Mouse (Mus musculus): ENCODE results near the gene Dok3. TPM values are rescaled to one million over a fixed set of nuclear protein-coding genes. Genes with fewer than 3 reads are reported as not detected.

Gene Dok3
- polyA plus RNA-seq, 1 experiment: not detected

DNA sequence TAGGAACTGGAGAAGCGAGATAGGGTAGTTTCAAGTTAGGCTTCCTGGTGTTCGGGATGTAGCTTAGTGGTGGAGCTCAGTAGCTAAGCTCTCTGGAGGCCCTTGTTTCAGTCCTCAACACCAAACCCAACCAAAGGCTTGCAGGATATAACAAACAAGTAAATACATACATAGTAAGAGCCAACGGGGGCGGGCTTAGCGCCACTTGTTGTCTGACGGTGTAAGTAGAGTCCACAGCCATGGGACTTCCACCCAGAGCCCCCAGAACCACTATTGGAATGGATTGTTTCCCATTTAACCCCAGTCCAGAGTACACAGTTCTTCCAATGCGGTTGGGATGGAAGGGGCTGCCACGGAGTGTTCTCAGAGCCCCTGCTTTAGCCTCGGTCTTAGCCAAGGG lies 15.3 kb downstream of the Dok3 start:
- TF ChIP-seq POLR2A (IDR thresholded peaks at IDR 0.05; ENCODE audit: insufficient read depth, low read depth, low read length) (no peak), CTCF (IDR thresholded peaks at IDR 0.05; ENCODE audit: insufficient read depth, low read depth, low read length) (no peak)
- Histone ChIP-seq H3K27ac (ENCODE audit: insufficient read depth, low read depth, low read length) (no peak overlapping the region), H3K4me3 (ENCODE audit: insufficient read depth, low read depth, low read length) (no peak overlapping the region), H3K4me1 (ENCODE audit: control insufficient read depth, insufficient read depth, low read length) (peaks cover 28% of the 10 kb centered on the region)
- 34% methylated on average over 9 of the region's 9 CpGs for WGBS

GRCm38 (mm10) chr13:55513111-55513748 lies 15.9 kb downstream of the Dok3 start, which contains the start of gene Pdlim7:
Gene Pdlim7, minus strand, starts transcription at chr13:55513676.
- Histone ChIP-seq H3K4me1 (ENCODE audit: control insufficient read depth, insufficient read depth, low read length) (peaks cover 28% of the 10 kb centered on the region), H3K4me3 (ENCODE audit: insufficient read depth, low read depth, low read length) (peak within 1 kb of the TSS; percentile 79), H3K27ac (ENCODE audit: insufficient read depth, low read depth, low read length) (peak within 1 kb of the TSS; percentile 73)
- under 1% methylated on average over 55 of the region's 55 CpGs for WGBS
- TF ChIP-seq CTCF (IDR thresholded peaks at IDR 0.05; ENCODE audit: insufficient read depth, low read depth, low read length) (peak; percentile 100), POLR2A (IDR thresholded peaks at IDR 0.05; ENCODE audit: insufficient read depth, low read depth, low read length) (peak; percentile 98)

GRCm38 (mm10) chr13:55512379-55513031 lies 16.6 kb downstream of the Dok3 start:
- no peak overlapping the region for H3K27ac ChIP-seq (ENCODE audit: insufficient read depth, low read depth, low read length)
- TF ChIP-seq CTCF (IDR thresholded peaks at IDR 0.05; ENCODE audit: insufficient read depth, low read depth, low read length): no peak
- TF ChIP-seq POLR2A (IDR thresholded peaks at IDR 0.05; ENCODE audit: insufficient read depth, low read depth, low read length): 0 out of 2 replicates have a peak, but pooled peaks have one; percentile 15
- H3K4me3 ChIP-seq (ENCODE audit: insufficient read depth, low read depth, low read length): peak overlapping the region; percentile 79
- H3K4me1 ChIP-seq (ENCODE audit: control insufficient read depth, insufficient read depth, low read length): peaks cover 32% of the 10 kb centered on the region
- 3% methylated on average over 25 of the region's 25 CpGs for WGBS

- H3K27ac ChIP-seq (ENCODE audit: insufficient read depth, low read depth, low read length): no peak overlapping the region
- no peak for TF ChIP-seq CTCF (IDR thresholded peaks at IDR 0.05; ENCODE audit: insufficient read depth, low read depth, low read length)
- TF ChIP-seq POLR2A (IDR thresholded peaks at IDR 0.05; ENCODE audit: insufficient read depth, low read depth, low read length): no peak
- 62% methylated on average over 5 of the region's 5 CpGs for WGBS
- no peak overlapping the region for H3K4me3 ChIP-seq (ENCODE audit: insufficient read depth, low read depth, low read length)
- peaks cover 38% of the 10 kb centered on the region for H3K4me1 ChIP-seq (ENCODE audit: control insufficient read depth, insufficient read depth, low read length)
Observed at GRCm38 (mm10) chr13:55511492-55511861, 17.6 kb downstream of the Dok3 start.

- 27% methylated on average over 6 of the region's 6 CpGs for WGBS
- no peak for TF ChIP-seq POLR2A (IDR thresholded peaks at IDR 0.05; ENCODE audit: insufficient read depth, low read depth, low read length)
- no peak for TF ChIP-seq CTCF (IDR thresholded peaks at IDR 0.05; ENCODE audit: insufficient read depth, low read depth, low read length)
- no peak overlapping the region for H3K4me3 ChIP-seq (ENCODE audit: insufficient read depth, low read depth, low read length)
- H3K4me1 ChIP-seq (ENCODE audit: control insufficient read depth, insufficient read depth, low read length): peaks cover 38% of the 10 kb centered on the region
- no peak overlapping the region for H3K27ac ChIP-seq (ENCODE audit: insufficient read depth, low read depth, low read length)
Observed at GRCm38 (mm10) chr13:55510668-55511491, 18.2 kb downstream of the Dok3 start.

DNA sequence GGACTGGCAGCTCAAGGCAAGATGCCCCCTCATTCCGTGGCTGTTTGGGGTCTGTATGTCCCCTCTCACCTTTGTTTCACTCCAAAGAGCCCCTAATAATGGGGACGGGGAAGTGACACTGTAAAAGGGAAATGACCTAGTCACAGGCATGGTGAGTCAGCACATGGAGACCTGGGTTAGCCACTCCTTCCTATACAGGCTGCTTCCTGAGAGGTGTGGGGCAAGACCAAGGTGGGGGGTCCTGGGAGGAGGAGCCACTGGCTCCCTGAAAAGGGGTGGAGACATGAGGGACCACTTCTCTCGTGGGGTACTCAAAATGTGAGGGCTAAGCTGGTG lies 18.8 kb downstream of the Dok3 start:
- no peak overlapping the region for H3K4me3 ChIP-seq (ENCODE audit: insufficient read depth, low read depth, low read length)
- H3K27ac ChIP-seq (ENCODE audit: insufficient read depth, low read depth, low read length): no peak overlapping the region
- H3K4me1 ChIP-seq (ENCODE audit: control insufficient read depth, insufficient read depth, low read length): peaks cover 38% of the 10 kb centered on the region
- 43% methylated on average over 3 of the region's 3 CpGs for WGBS
- no peak for TF ChIP-seq CTCF (IDR thresholded peaks at IDR 0.05; ENCODE audit: insufficient read depth, low read depth, low read length)
- no peak for TF ChIP-seq POLR2A (IDR thresholded peaks at IDR 0.05; ENCODE audit: insufficient read depth, low read depth, low read length)

GRCm38 (mm10) chr13:55508531-55508930 lies 20.6 kb downstream of the Dok3 start:
- Histone ChIP-seq H3K4me3 (ENCODE audit: insufficient read depth, low read depth, low read length) (no peak overlapping the region), H3K4me1 (ENCODE audit: control insufficient read depth, insufficient read depth, low read length) (peaks cover 35% of the 10 kb centered on the region), H3K27ac (ENCODE audit: insufficient read depth, low read depth, low read length) (no peak overlapping the region)
- WGBS: 93% methylated on average over 10 of the region's 10 CpGs
- TF ChIP-seq POLR2A (IDR thresholded peaks at IDR 0.05; ENCODE audit: insufficient read depth, low read depth, low read length) (no peak), CTCF (IDR thresholded peaks at IDR 0.05; ENCODE audit: insufficient read depth, low read depth, low read length) (no peak)

- Histone ChIP-seq H3K27ac (ENCODE audit: insufficient read depth, low read depth, low read length) (no peak overlapping the region), H3K4me3 (ENCODE audit: insufficient read depth, low read depth, low read length) (no peak overlapping the region), H3K4me1 (ENCODE audit: control insufficient read depth, insufficient read depth, low read length) (peaks cover 35% of the 10 kb centered on the region)
- 65% methylated on average over 11 of the region's 11 CpGs for WGBS
- no peak for TF ChIP-seq CTCF (IDR thresholded peaks at IDR 0.05; ENCODE audit: insufficient read depth, low read depth, low read length)
- TF ChIP-seq POLR2A (IDR thresholded peaks at IDR 0.05; ENCODE audit: insufficient read depth, low read depth, low read length): no peak
Observed at GRCm38 (mm10) chr13:55507877-55508276, 21.2 kb downstream of the Dok3 start.

DNA sequence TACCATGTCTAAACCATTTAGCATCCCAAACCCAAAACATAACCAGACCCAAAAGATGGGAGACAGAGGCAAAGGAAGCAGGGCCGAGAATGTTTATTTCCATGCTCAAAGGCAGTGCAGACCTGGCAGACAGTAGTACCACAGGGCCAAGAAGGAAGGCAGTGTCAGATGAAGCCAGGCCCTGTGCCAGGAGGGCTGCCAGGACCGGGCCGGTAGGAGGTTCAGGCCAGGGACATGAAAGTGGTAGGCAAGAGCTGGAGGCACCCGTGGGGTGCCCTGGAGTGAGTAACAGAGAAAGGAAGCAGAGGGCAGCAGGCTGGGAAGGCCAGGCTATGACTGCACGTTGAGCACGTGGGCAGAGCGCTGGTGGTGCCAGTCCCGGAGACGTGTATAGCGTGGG lies 22.4 kb downstream of the Dok3 start:
- no peak overlapping the region for H3K4me3 ChIP-seq (ENCODE audit: insufficient read depth, low read depth, low read length)
- TF ChIP-seq CTCF (IDR thresholded peaks at IDR 0.05; ENCODE audit: insufficient read depth, low read depth, low read length) (no peak), POLR2A (IDR thresholded peaks at IDR 0.05; ENCODE audit: insufficient read depth, low read depth, low read length) (no peak)
- 45% methylated on average over 10 of the region's 10 CpGs for WGBS
- H3K4me1 ChIP-seq (ENCODE audit: control insufficient read depth, insufficient read depth, low read length): peaks cover 25% of the 10 kb centered on the region
- no peak overlapping the region for H3K27ac ChIP-seq (ENCODE audit: insufficient read depth, low read depth, low read length)
